Mouse (Mus musculus): ENCODE measurements around the gene Galntl6.

The Galntl6 gene

DNA sequence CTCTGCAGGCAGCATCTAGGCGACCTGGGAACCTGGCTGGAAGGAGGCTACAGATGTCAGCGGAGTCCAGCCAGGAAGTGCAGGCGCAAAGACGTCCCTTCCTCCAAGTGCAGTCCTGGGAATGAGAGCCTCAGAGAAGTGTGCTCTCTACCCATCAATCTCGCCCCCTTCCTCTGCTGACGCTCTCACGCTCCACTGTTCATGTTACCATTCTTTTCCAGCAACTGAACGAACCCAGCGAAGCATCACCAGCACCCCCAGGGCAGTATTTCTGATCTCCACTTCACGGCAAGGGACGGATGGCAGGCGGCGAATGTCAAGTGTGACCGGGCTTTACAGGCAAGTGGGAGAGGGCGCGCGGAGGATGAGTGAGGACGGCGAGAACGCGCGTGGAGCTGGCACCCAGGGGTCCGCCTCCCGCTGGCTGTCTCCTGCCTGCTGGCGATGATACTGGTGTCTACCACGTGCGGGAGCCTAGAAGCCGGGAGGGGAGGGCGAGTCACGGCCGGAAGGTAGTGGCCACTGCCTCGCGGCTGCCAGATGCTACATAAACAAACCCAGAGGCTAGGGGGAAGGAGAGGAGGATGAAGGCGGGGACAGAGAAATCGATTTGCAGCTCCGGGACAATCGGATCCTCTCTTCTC lies at the start of gene Galntl6:
Gene Galntl6 (minus strand): TSS at position 445 of the 644 bp plus-strand sequence.
- DNase-seq (ENCODE audit: low read depth, low spot score) = no peak
- Histone ChIP-seq H3K36me3 (ENCODE audit: control insufficient read depth, insufficient read depth, low read length, poor library complexity, severe bottlenecking) (no peaks in the 10 kb centered on the region), H3K27me3 (ENCODE audit: control insufficient read depth, insufficient read depth, low read length, poor library complexity, severe bottlenecking) (no peaks in the 10 kb centered on the region)

DNA sequence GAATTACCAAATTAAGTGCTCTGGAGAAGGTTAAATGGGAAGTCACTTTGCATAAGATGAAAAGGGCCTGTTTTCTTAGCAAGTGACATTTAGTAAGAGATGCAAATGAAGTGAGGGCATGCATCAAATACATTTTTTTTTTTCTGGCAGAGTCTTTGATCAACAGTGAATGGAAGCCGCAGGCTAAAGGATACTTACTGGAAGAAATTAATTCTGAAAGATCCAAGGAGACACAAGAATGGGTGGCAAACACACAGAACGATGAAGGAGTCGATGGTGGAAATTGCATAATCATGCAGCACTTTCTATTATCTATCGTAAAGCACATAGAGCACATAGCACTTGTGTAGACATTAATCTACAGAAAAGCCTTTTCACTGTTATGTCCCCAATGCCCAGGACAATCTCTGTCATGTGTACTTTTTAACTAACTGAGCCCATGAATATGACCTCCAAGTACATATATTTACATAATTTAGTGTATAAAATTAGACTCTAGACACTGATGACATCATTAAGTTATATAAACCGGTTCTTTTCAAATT lies 44.8 kb upstream of the Galntl6 start:
- H3K36me3 ChIP-seq (ENCODE audit: control insufficient read depth, insufficient read depth, low read length, poor library complexity, severe bottlenecking) = no peaks in the 10 kb centered on the region
- no peaks in the 10 kb centered on the region for H3K27me3 ChIP-seq (ENCODE audit: control insufficient read depth, insufficient read depth, low read length, poor library complexity, severe bottlenecking)
- no peak for DNase-seq (ENCODE audit: low read depth, low spot score)

DNA sequence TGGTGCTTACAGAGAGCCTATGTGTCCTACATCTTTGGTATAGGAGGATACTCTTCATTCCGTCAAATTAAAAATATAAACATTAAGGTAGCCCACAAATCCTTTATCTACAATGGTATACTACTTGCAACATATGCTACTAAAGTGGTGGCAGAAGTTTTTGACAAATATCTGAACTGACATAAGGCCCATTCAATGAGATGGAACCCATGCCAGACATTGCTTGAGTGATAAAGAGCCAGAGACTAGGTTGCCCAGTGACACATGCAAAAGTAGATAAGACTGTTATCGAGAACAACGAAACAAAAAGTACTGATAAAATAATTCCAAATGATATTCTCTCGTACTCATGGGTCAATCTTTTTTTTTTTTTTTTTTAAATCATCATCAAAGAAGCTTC lies 31.3 kb upstream of the Galntl6 start:
- DNase-seq (ENCODE audit: low read depth, low spot score) = no peak
- Histone ChIP-seq H3K27me3 (ENCODE audit: control insufficient read depth, insufficient read depth, low read length, poor library complexity, severe bottlenecking) (no peaks in the 10 kb centered on the region), H3K36me3 (ENCODE audit: control insufficient read depth, insufficient read depth, low read length, poor library complexity, severe bottlenecking) (no peaks in the 10 kb centered on the region)

DNA sequence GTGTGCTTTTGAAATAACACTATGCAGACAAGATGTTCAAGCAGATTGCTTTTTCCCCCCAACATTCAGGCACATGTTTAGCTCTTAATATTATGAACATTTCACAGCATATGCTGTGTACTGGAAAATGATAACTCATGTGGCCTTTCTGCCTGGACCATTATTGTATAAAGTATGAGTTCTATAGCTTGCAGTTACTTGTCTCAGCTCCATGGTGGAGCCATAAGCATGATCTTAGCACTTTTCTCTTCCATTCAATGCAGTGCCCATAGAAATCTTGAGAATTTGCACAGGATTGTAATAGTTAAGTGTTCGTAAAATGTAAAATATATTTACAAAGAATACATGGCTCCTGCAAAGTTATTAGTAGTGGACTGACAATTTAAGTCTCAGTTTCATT lies 18.6 kb upstream of the Galntl6 start:
- H3K27me3 ChIP-seq (ENCODE audit: control insufficient read depth, insufficient read depth, low read length, poor library complexity, severe bottlenecking) = no peaks in the 10 kb centered on the region
- H3K36me3 ChIP-seq (ENCODE audit: control insufficient read depth, insufficient read depth, low read length, poor library complexity, severe bottlenecking) = no peaks in the 10 kb centered on the region
- no peak for DNase-seq (ENCODE audit: low read depth, low spot score)

DNA sequence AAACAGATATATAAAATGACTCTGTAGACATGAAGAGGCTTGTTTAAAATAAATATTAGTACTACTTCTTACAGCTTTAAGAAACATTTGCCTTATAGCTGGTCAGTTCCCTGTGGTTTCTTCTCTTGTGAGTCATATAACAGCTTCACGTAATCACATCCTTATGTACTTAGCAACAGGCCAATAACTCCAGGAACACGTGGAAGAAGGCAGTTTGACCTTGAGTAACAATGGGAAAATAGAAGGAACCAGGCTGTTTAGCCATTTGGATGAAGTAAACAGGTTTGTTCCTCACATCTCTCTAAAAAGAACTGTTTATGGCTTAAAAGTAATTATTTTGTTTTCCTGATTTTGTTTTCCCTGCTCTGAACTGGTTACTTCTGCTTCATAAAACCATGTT lies 2.7 kb upstream of the Galntl6 start:
- no peak for DNase-seq (ENCODE audit: low read depth, low spot score)
- Histone ChIP-seq H3K27me3 (ENCODE audit: control insufficient read depth, insufficient read depth, low read length, poor library complexity, severe bottlenecking) (no peaks in the 10 kb centered on the region), H3K36me3 (ENCODE audit: control insufficient read depth, insufficient read depth, low read length, poor library complexity, severe bottlenecking) (no peaks in the 10 kb centered on the region)

DNA sequence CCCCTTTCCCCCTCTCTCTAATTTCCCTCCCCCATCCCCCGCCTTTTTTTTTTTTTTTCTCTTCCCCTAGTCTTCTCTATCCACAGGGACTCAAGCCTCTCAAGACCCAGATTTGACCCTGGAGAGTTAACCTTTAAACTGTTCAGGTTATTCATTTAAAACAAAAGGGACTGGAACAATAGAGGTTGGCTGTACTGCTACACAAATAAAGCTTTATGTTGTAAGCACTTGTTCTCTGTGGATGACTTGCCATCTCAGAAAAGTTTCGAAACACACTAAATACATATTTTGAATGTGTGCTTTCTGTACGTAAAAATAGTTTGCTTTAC lies 1.2 kb upstream of the Galntl6 start:
- DNase-seq (ENCODE audit: low read depth, low spot score) = no peak
- Histone ChIP-seq H3K36me3 (ENCODE audit: control insufficient read depth, insufficient read depth, low read length, poor library complexity, severe bottlenecking) (no peaks in the 10 kb centered on the region), H3K27me3 (ENCODE audit: control insufficient read depth, insufficient read depth, low read length, poor library complexity, severe bottlenecking) (no peaks in the 10 kb centered on the region)

DNA sequence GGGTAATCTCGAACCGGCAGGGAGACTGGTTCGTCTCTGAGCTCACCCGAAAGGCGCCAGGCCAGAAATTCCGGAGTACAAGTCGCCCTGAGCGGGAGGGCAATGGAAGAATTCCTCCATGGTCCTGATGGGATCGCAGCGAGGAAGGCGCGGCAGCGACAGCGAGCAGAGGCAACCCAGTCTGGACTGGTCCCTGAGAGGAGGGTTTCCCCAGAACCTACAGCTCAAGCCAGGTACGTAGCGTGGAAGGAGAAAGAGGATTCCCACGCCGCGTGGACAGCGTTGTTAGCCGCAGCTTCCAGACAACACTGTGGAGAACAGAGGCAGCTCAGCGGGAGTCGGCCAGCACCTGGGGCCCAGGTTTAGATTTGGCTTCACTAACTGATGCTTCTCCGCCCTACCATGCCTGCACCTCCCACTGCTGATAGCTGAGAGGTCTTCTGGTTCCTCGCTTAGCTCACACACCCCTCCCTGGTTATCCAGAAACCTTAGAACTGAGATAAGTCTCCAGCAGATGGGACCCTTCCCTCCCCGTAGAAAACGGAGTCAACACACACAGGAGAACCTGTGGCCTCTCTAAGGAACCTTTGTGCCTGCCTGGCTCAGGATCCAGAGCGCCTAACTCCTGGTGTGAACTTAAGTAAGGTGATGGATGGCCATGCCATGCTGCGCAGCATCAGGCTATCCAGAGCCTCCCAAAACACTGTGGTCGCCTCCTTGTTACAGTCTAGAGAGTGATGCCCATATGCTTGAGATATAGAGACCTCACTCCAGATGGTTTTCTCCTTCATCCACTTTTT lies 600 bp upstream of the Galntl6 start:
- DNase-seq (ENCODE audit: low read depth, low spot score) = no peak
- Histone ChIP-seq H3K27me3 (ENCODE audit: control insufficient read depth, insufficient read depth, low read length, poor library complexity, severe bottlenecking) (no peaks in the 10 kb centered on the region), H3K36me3 (ENCODE audit: control insufficient read depth, insufficient read depth, low read length, poor library complexity, severe bottlenecking) (no peaks in the 10 kb centered on the region)

DNA sequence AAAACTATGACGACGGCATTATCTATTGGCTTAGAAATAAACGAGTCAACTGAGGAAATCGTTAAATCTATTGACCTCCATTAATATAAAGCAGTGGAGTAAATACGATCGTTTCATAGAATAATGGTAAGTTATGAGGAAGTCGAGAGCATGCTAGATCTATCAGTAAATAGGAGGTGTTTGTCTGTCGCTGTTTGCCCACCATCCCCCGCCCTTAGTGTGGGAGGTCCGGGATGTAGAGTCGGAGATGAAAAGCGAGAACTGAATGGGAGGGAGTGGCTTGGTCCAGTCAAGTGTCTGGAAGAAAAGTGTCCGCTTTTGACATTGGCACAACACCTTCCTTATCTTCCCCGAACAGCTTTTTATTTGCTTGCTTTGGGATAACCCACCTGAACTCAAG lies 763 bp downstream of the Galntl6 start, which contains the start of gene BC030500:
Gene BC030500 (plus strand): TSS at position 79 of the 400 bp plus-strand sequence.
- DNase-seq (ENCODE audit: low read depth, low spot score) = no peak
- Histone ChIP-seq H3K27me3 (ENCODE audit: control insufficient read depth, insufficient read depth, low read length, poor library complexity, severe bottlenecking) (no peaks in the 10 kb centered on the region), H3K36me3 (ENCODE audit: control insufficient read depth, insufficient read depth, low read length, poor library complexity, severe bottlenecking) (no peaks in the 10 kb centered on the region)

DNA sequence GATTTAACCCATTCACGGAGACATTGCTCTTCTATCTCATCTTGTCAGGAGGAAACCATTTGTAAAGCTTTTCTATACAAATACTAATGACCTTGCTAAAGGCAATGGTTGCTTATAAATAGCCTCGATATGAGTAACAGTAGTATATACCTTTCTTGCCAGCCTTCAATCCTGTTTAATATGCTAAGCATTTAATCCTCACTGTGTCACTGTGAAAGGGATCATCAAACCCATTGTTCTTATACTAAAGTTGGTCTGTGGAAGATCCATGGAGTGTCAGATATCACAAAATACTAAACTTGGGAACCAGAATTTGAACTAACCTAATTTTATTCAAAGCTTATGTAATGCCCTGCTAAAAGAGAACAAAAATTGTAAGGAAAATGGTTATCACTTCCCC lies 8.0 kb downstream of the Galntl6 start:
- no peaks in the 10 kb centered on the region for H3K36me3 ChIP-seq (ENCODE audit: control insufficient read depth, insufficient read depth, low read length, poor library complexity, severe bottlenecking)
- no peaks in the 10 kb centered on the region for H3K27me3 ChIP-seq (ENCODE audit: control insufficient read depth, insufficient read depth, low read length, poor library complexity, severe bottlenecking)
- DNase-seq (ENCODE audit: low read depth, low spot score) = no peak

DNA sequence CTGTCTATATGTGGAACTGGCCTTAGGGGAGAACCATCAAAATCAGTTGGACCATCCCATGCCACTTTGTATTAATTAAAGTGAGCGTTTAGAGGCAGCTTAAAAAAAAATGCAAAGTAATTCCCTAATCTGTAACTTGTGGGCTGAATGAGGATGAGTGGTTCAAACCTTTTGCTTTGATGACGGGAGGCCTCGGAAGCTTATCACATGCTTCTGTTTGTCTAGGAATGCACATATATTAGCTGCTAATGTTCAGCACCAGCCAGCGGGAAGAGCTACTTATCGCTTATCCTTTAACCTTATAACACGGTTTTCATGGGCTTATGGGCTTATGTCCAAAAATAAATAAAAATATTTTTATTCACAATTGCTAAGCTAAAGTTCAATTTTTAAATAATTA lies 16.5 kb downstream of the Galntl6 start:
- H3K27me3 ChIP-seq (ENCODE audit: control insufficient read depth, insufficient read depth, low read length, poor library complexity, severe bottlenecking) = no peaks in the 10 kb centered on the region
- no peaks in the 10 kb centered on the region for H3K36me3 ChIP-seq (ENCODE audit: control insufficient read depth, insufficient read depth, low read length, poor library complexity, severe bottlenecking)
- no peak for DNase-seq (ENCODE audit: low read depth, low spot score)

DNA sequence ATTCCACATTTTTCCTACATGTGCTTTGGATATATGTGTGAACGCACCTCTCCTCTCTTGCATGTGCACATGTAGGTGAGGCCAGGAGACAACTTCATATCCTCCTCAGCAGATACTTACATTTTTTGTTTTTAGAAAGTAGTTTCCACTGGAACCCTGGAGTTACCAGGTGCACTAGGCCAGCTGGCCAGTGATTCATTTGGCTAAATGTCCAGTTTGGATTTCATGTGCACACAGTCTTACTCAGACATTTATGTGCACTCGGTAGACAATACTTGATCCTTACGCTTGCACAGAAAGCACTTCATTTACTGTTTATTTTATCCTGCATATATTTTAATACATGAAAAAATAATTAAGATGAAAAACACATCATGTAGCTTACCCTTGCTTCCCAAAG lies 21.8 kb downstream of the Galntl6 start:
- no peaks in the 10 kb centered on the region for H3K27me3 ChIP-seq (ENCODE audit: control insufficient read depth, insufficient read depth, low read length, poor library complexity, severe bottlenecking)
- no peak for DNase-seq (ENCODE audit: low read depth, low spot score)
- no peaks in the 10 kb centered on the region for H3K36me3 ChIP-seq (ENCODE audit: control insufficient read depth, insufficient read depth, low read length, poor library complexity, severe bottlenecking)

DNA sequence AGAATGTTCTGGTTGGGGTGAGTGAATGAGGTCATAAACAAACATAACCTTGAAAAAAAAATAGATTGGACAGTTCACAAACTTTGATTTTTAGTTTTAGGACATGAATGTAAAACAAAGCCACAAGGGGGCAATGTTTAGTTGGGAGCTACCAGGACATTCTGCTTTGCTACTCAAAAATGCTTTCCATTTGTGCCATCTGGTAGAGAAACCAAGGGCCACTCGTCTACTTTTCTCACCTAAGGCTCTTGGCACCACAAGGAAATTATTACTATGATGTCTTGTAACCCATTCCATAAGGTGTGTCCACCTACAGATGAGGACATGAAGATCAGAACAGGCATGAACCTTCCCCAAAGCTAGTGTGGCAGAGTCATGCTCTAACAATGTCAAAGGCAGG lies 26.0 kb downstream of the Galntl6 start:
- no peaks in the 10 kb centered on the region for H3K27me3 ChIP-seq (ENCODE audit: control insufficient read depth, insufficient read depth, low read length, poor library complexity, severe bottlenecking)
- no peak for DNase-seq (ENCODE audit: low read depth, low spot score)
- no peaks in the 10 kb centered on the region for H3K36me3 ChIP-seq (ENCODE audit: control insufficient read depth, insufficient read depth, low read length, poor library complexity, severe bottlenecking)

DNA sequence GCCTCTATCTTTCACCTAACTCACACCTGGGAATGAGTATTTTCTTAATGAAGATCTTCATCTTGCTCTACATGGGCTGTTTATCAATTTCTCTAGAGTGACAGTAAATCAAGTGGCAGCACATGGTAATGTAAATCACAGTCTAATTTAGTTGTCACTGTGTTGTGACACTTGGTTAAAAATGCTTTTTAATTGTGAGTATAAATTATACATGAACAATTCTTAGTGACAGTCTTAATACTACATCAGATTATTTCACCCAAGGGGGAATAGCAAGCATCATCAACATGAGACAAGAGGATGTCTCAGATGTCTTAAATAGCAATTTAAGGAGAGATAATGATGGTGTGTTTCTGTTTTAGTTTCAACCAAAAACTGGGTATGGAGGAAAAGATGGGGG lies 88.1 kb downstream of the Galntl6 start:
- no peaks in the 10 kb centered on the region for H3K36me3 ChIP-seq (ENCODE audit: control insufficient read depth, insufficient read depth, low read length, poor library complexity, severe bottlenecking)
- DNase-seq (ENCODE audit: low read depth, low spot score) = no peak
- H3K27me3 ChIP-seq (ENCODE audit: control insufficient read depth, insufficient read depth, low read length, poor library complexity, severe bottlenecking) = no peaks in the 10 kb centered on the region

DNA sequence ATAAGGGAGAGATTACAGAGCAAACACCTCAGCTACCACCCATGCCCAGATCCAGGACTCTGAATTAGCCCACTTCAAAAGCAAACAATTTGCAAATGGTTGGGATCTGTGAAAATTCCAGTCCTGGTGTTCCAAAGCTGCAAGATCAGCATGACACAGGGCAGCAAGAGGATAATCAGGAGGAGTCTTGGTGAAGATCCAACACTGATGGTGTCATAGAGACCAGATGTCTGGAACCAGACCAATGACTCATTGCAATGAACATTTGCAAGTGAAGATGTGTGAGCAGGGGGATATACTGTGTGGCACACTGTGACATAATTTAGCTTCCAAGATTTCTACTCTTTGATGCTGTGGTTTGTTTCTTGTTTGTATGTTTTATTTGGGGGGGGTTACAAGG lies 107.2 kb downstream of the Galntl6 start:
- DNase-seq (ENCODE audit: low read depth, low spot score) = no peak
- H3K27me3 ChIP-seq (ENCODE audit: control insufficient read depth, insufficient read depth, low read length, poor library complexity, severe bottlenecking) = no peaks in the 10 kb centered on the region
- no peaks in the 10 kb centered on the region for H3K36me3 ChIP-seq (ENCODE audit: control insufficient read depth, insufficient read depth, low read length, poor library complexity, severe bottlenecking)

DNA sequence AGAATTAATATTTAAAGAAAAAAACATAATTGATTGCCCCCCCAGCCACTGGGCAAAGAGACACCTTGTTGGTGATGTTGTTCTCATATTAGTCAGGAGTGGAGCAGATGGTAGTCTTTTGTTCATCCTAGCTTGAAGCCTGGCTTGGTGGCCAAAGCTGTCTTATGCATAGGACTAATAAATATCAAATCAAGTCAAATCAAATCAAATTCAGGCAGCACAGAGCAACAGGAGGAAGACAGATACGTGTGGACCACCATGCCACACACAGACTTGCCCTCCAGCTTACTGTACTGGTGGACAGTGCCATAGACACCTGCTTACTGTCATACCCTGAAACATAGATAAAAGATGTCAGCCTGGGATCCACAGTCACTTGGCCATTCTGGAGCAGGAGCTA lies 110.6 kb downstream of the Galntl6 start:
- Histone ChIP-seq H3K27me3 (ENCODE audit: control insufficient read depth, insufficient read depth, low read length, poor library complexity, severe bottlenecking) (no peaks in the 10 kb centered on the region), H3K36me3 (ENCODE audit: control insufficient read depth, insufficient read depth, low read length, poor library complexity, severe bottlenecking) (no peaks in the 10 kb centered on the region)
- no peak for DNase-seq (ENCODE audit: low read depth, low spot score)
